ENCODE assay signal across 8 mouse cellular contexts in the genomic region with DNA sequence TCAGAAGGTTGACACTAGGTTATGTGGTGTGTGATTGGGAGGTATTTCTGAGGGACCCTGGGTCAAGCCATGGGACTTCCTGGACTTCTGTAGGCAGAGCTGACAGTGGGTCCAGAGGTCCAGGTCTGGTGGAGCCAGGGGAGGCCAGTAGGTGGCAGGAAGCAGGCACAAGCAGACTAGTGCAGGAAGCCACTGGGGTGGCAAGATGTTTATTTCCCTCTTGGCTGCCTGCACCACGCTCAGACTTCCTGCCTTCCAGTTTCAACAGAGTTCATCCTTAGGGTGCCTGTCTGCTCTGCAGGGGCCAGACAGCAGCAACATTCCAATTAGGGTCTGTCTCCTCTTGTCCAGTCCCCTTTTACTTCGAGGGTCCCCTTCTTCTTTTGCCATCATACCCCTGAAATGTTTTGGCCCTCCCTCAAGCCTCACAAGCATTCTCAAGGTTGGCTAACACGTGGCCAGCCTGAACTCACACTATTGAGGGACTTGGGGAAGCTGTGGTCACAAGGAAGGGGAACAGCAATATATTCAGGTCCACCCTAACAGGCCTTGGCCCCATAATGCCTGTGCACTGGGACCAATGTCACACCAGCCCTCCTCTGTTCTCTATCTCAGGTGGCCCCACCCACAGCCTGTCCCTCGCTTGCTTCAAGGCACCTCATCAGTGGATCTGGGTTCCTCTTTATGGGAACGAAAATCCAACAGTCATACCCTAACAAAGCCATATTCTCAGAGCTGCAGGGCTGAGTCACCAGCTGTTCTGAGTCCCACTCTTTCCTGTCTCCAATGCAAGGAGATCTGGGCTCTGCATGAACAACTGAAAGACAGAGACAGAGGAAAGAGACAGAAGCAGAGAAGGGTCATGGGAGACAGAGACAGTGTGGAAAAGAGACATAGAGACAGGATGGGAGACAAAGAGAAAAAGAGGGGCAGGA. TPM values are rescaled to one million over a fixed set of nuclear protein-coding genes. Genes with fewer than 3 reads are reported as not detected.
A peak's percentile ranks its signal among the peaks of the same experiment; 100 is the strongest.
DNase-seq lines count a peak whose midpoint lies in the region; ATAC-seq and TF ChIP-seq lines count a peak whose summit lies in the region.

No protein-coding gene starts in this region.

- no peaks in the 10 kb centered on the region for H3K27me3 ChIP-seq in lung, embryonic 14.5 days (ENCODE audit: insufficient read depth, low read length)
- no peaks in the 10 kb centered on the region for H3K27me3 ChIP-seq in forebrain, embryonic 11.5 days (ENCODE audit: control insufficient read depth, insufficient read depth, low read length)

- no peak overlapping the region for H3K27ac ChIP-seq in gastrocnemius, adult 2 months
- H3K27ac ChIP-seq in lung, embryonic 14.5 days (ENCODE audit: low read depth) = no peak overlapping the region
- no peak overlapping the region for H3K27ac ChIP-seq in forebrain, embryonic 11.5 days (ENCODE audit: low read depth, low read length)

- H3K4me1 ChIP-seq in lung, embryonic 14.5 days (ENCODE audit: insufficient read depth) = no peaks in the 10 kb centered on the region
- no peaks in the 10 kb centered on the region for H3K4me1 ChIP-seq in forebrain, embryonic 11.5 days (replicated peaks; ENCODE audit: control insufficient read depth, insufficient read depth, low read length)

- H3K9ac ChIP-seq in lung, embryonic 14.5 days = no peak overlapping the region
- no peak overlapping the region for H3K9ac ChIP-seq in forebrain, embryonic 11.5 days (ENCODE audit: low read length)

- H3K36me3 ChIP-seq in lung, embryonic 14.5 days (ENCODE audit: insufficient read depth) = no peaks in the 10 kb centered on the region
- no peaks in the 10 kb centered on the region for H3K36me3 ChIP-seq in forebrain, embryonic 11.5 days (ENCODE audit: control insufficient read depth, insufficient read depth, low read length)

- H3K4me3 ChIP-seq in gastrocnemius, adult 2 months = no peak overlapping the region
- H3K4me3 ChIP-seq in lung, embryonic 14.5 days (ENCODE audit: low read depth, low read length) = no peak overlapping the region
- H3K4me3 ChIP-seq in forebrain, embryonic 11.5 days (ENCODE audit: low read depth, low read length) = no peak overlapping the region

- 50% methylated on average over 5 of the region's 5 CpGs for WGBS in lung, embryonic 14.5 days
- 68% methylated on average over 5 of the region's 5 CpGs for WGBS in forebrain, embryonic 11.5 days

- peak; percentile 48 for DNase-seq in gastrocnemius, adult 2 months
- no peak for DNase-seq in gastrocnemius, postnatal 4 days (ENCODE audit: low spot score in 2 of 2)
- DNase-seq in spleen, adult 18-20 months = peak; percentile 46 to 48
- no peak for DNase-seq in spleen, postnatal 4 days (ENCODE audit: low spot score in 2 of 2)
- peak; percentile 30 for DNase-seq in lung, embryonic 14.5 days
- DNase-seq in thymus, postnatal 25 days = peak; percentile 41
- DNase-seq in cerebellum, postnatal 14 days = no peak
- no peak for DNase-seq in forebrain, embryonic 11.5 days (ENCODE audit: low spot score)

- peak; percentile 41 for TF ChIP-seq CTCF in gastrocnemius, adult 2 months (IDR thresholded peaks at IDR 0.05)
- TF ChIP-seq CTCF in lung, embryonic 14.5 days (IDR thresholded peaks at IDR 0.05; ENCODE audit: low read depth) = peak; percentile 36; the same call in 1 of the 2 replicates

- H3K4me2 ChIP-seq in lung, embryonic 14.5 days = no peak overlapping the region
- no peak overlapping the region for H3K4me2 ChIP-seq in forebrain, embryonic 11.5 days (ENCODE audit: low read depth, low read length, severe bottlenecking)

- intact Hi-C loops in gastrocnemius, adult 2 months (cut with DNase I) = no loop called here

- no peak for ATAC-seq in lung, embryonic 14.5 days (ENCODE audit: insufficient read depth)
- ATAC-seq in forebrain, embryonic 11.5 days (replicated peaks; ENCODE audit: low FRiP score) = no peak

- no peaks in the 10 kb centered on the region for H3K9me3 ChIP-seq in lung, embryonic 14.5 days (ENCODE audit: low read depth, low read length)
- H3K9me3 ChIP-seq in forebrain, embryonic 11.5 days (ENCODE audit: control insufficient read depth, low read length) = no peaks in the 10 kb centered on the region

RNA-seq across cellular contexts. Expression of a gene that starts 23.6 kb away (rescaled TPM):
- under 1 TPM in 1 of 2 experiments, not detected in 1; 0.97 TPM for total RNA-seq in gastrocnemius, adult 2 months (2021)
- 1 to 10 TPM in 1 of 2 experiments, under 1 TPM in 1; 0.61 to 1.5 TPM for total RNA-seq in gastrocnemius, postnatal 4 days (2021)
- 1.7 and 3.3 TPM in 2 replicates for polyA plus RNA-seq in lung, embryonic 14.5 days (2014; fragmentation: Nextera tagmentation; extraction: Ambion mirVana)
- polyA plus RNA-seq in forebrain, embryonic 11.5 days (2014; fragmentation: Nextera tagmentation; extraction: Ambion mirVana) = 0.32 and 1.4 TPM in 2 replicates

RNA-seq across cellular contexts. Expression of a gene that starts 48.0 kb away (rescaled TPM):
- total RNA-seq in gastrocnemius, adult 2 months (2021) = 1 to 10 TPM in 1 of 2 experiments, under 1 TPM in 1; 0.97 to 1.1 TPM
- 1 to 10 TPM in 1 of 2 experiments, under 1 TPM in 1; 0.98 to 1.5 TPM for total RNA-seq in gastrocnemius, postnatal 4 days (2021)
- polyA plus RNA-seq in lung, embryonic 14.5 days (2014; fragmentation: Nextera tagmentation; extraction: Ambion mirVana) = 0.34 and 0.42 TPM in 2 replicates
- polyA plus RNA-seq in forebrain, embryonic 11.5 days (2014; fragmentation: Nextera tagmentation; extraction: Ambion mirVana) = 1.7 and 2.1 TPM in 2 replicates

RNA-seq across cellular contexts. Expression of a gene that starts 56.3 kb away (rescaled TPM):
- total RNA-seq in gastrocnemius, adult 2 months (2021) = 100 to 1,000 TPM; 113 to 123 TPM
- total RNA-seq in gastrocnemius, postnatal 4 days (2021) = 10 to 100 TPM; 54.5 to 62.9 TPM
- 46.8 and 47.9 TPM in 2 replicates for polyA plus RNA-seq in lung, embryonic 14.5 days (2014; fragmentation: Nextera tagmentation; extraction: Ambion mirVana)
- polyA plus RNA-seq in forebrain, embryonic 11.5 days (2014; fragmentation: Nextera tagmentation; extraction: Ambion mirVana) = 18.9 and 19.6 TPM in 2 replicates

Comparison
In these comparisons a context has a peak if more than half of its experiments do, and no peak if none do; other contexts are left out.
1. DNase-seq: peak in gastrocnemius, adult 2 months (single experiment), spleen, adult 18-20 months (2 of 2), lung, embryonic 14.5 days (single experiment) and thymus, postnatal 25 days (single experiment); none in gastrocnemius, postnatal 4 days (0 of 2), spleen, postnatal 4 days (0 of 2), cerebellum, postnatal 14 days (0 of 2) and forebrain, embryonic 11.5 days (single experiment).